Mouse (Mus musculus) hindbrain, postnatal 0 days (tissue): ENCODE data around the gene Ipcef1. TPM values are rescaled to one million over a fixed set of nuclear protein-coding genes. Genes with fewer than 3 reads are reported as not detected.

ENCODE experiments used
- ATAC-seq: fragments of 200-750 bp; cut with Nextera tagmentation; 2 replicates; pipeline ENCODE4 v1.8.0; 2017; ENCODE audit warnings: mild to moderate bottlenecking, moderate TSS enrichment, moderate library complexity
- DNase-seq: peaks from one replicate; pipeline ENCODE4 v3.0.0-alpha.2; 2015; ENCODE audit warnings: low spot score
- H3K27ac ChIP-seq: fragments of 300-500 bp; sonication (generic); 2 replicates; pipeline ENCODE4 v1.5.1; 2014; ENCODE audit warnings: mild to moderate bottlenecking
- H3K27me3 ChIP-seq: fragments of 300-500 bp; sonication (generic); 2 replicates; pipeline ENCODE4 v1.6.1; 2014; ENCODE audit warnings: low read length, mixed read lengths; ENCODE audit not compliant: insufficient read depth
- H3K36me3 ChIP-seq: fragments of 300-500 bp; sonication (generic); 2 replicates; pipeline ENCODE4 v1.6.1; 2014; ENCODE audit warnings: low read length, mixed read lengths; ENCODE audit not compliant: insufficient read depth
- H3K4me1 ChIP-seq: fragments of 300-500 bp; sonication (generic); 2 replicates; pipeline ENCODE4 v1.6.1; 2014; ENCODE audit warnings: antibody characterized with exemption, low read length, mixed read lengths; ENCODE audit not compliant: insufficient read depth
- H3K4me2 ChIP-seq: fragments of 300-500 bp; sonication (generic); 2 replicates; pipeline ENCODE4 v1.6.1; 2014; ENCODE audit warnings: low read depth, mild to moderate bottlenecking, low read length, moderate library complexity, mixed read lengths
- H3K4me3 ChIP-seq: fragments of 300-500 bp; sonication (generic); 2 replicates; pipeline ENCODE4 v1.5.1; 2014; ENCODE audit warnings: low read length
- H3K9ac ChIP-seq: fragments of 300-500 bp; sonication (generic); replicated peaks from 2 replicates; pipeline ENCODE4 v1.6.1; 2014; ENCODE audit warnings: mild to moderate bottlenecking, low read length, moderate library complexity, mixed read lengths
- H3K9me3 ChIP-seq: fragments of 300-500 bp; sonication (generic); 2 replicates; pipeline ENCODE4 v1.6.1; 2016; ENCODE audit warnings: low read length, mixed read lengths
- CTCF ChIP-seq: IDR thresholded peaks from 2 replicates; pipeline ENCODE4 v1.5.1; 2016; ENCODE audit warnings: antibody characterized with exemption, control low read depth, low read depth
- WGBS: fragments of 180-500 bp; shearing (Covaris S2); extraction: QIAGEN DNeasy Blood & Tissue Kit; methylation state at CpG from one replicate; pipeline ENCODE4 v1.1.7; 2014; 5-methylcytosine and 5-hydroxymethylcytosine counted together
- polyA plus RNA-seq: library from polyadenylated mRNA; unstranded; fragments of >200 nt; fragmentation: Nextera tagmentation; extraction: Ambion mirVana; gene quantifications from 2 replicates; pipeline ENCODE4 v1.2.1, GENCODE M21; 2015
- total RNA-seq: library from RNA; depleted of rRNA; stranded (reverse); fragments of >200 nt; gene quantifications from 2 replicates; pipeline ENCODE4 v1.2.3, GENCODE M21; 2014; rRNA removed

Gene Ipcef1
- 8.5 and 12.2 TPM in 2 replicates for total RNA-seq
- 2.7 and 3.0 TPM in 2 replicates for polyA plus RNA-seq

- 14% methylated on average over 12 of the region's 12 CpGs for WGBS
- Histone ChIP-seq H3K27me3 (no peaks in the 10 kb centered on the region), H3K36me3 (no peaks in the 10 kb centered on the region), H3K27ac (no peak within 1 kb of the TSS), H3K4me1 (no peaks in the 10 kb centered on the region), H3K4me3 (no peak within 1 kb of the TSS), H3K9ac (no peak within 1 kb of the TSS), H3K4me2 (0 out of 2 replicates have a peak within 1 kb of the TSS, but pooled peaks have one; percentile 7), H3K9me3 (no peaks in the 10 kb centered on the region)
- no peak for TF ChIP-seq CTCF
- ATAC-seq (no peak), DNase-seq (no peak)
These were observed at the start of gene Ipcef1 for GRCm38 (mm10) chr10:7052315-7053017. TSS of gene Ipcef1 (minus strand) at chr10:7052478.

- Histone ChIP-seq H3K4me3 (no peak overlapping the region), H3K27ac (no peak overlapping the region), H3K9ac (no peak overlapping the region), H3K4me2 (no peak overlapping the region), H3K4me1 (no peaks in the 10 kb centered on the region), H3K9me3 (no peaks in the 10 kb centered on the region), H3K36me3 (no peaks in the 10 kb centered on the region), H3K27me3 (no peaks in the 10 kb centered on the region)
- no peak for ATAC-seq
- no peak for DNase-seq
- TF ChIP-seq CTCF: no peak
- 81% methylated on average over 1 of the region's 1 CpGs for WGBS
These were observed 25.7 kb upstream of the Ipcef1 start for GRCm38 (mm10) chr10:7077971-7078370.

- H3K4me2 ChIP-seq: no peak overlapping the region
- no peaks in the 10 kb centered on the region for H3K9me3 ChIP-seq
- H3K9ac ChIP-seq: no peak overlapping the region
- H3K4me1 ChIP-seq: no peaks in the 10 kb centered on the region
- WGBS: 67% methylated on average over 7 of the region's 7 CpGs
- peak; percentile 63 for ATAC-seq
- H3K4me3 ChIP-seq: no peak overlapping the region
- no peaks in the 10 kb centered on the region for H3K36me3 ChIP-seq
- H3K27me3 ChIP-seq: no peaks in the 10 kb centered on the region
- H3K27ac ChIP-seq: peak overlapping the region; percentile 66
- TF ChIP-seq CTCF: no peak
- DNase-seq: peak; percentile 68
These were observed 25.1 kb upstream of the Ipcef1 start for GRCm38 (mm10) chr10:7077389-7077808.

GRCm38 (mm10) chr10:7076662-7077211 lies 24.5 kb upstream of the Ipcef1 start:
- Histone ChIP-seq H3K27me3 (no peaks in the 10 kb centered on the region), H3K36me3 (no peaks in the 10 kb centered on the region), H3K4me3 (no peak overlapping the region), H3K9ac (no peak overlapping the region), H3K4me2 (no peak overlapping the region; the same call in 1 of the 2 replicates), H3K4me1 (no peaks in the 10 kb centered on the region), H3K27ac (peak overlapping the region; percentile 60; the same call in 1 of the 2 replicates), H3K9me3 (no peaks in the 10 kb centered on the region)
- WGBS: 54% methylated on average over 7 of the region's 8 CpGs
- DNase-seq (no peak), ATAC-seq (peak; percentile 30)
- no peak for TF ChIP-seq CTCF

- H3K36me3 ChIP-seq: no peaks in the 10 kb centered on the region
- H3K9ac ChIP-seq: no peak overlapping the region
- WGBS: 16% methylated on average over 8 of the region's 8 CpGs
- H3K4me1 ChIP-seq: no peaks in the 10 kb centered on the region
- peak overlapping the region; percentile 60; the same call in 1 of the 2 replicates for H3K27ac ChIP-seq
- TF ChIP-seq CTCF: peak; percentile 89
- no peak overlapping the region for H3K4me3 ChIP-seq
- no peaks in the 10 kb centered on the region for H3K9me3 ChIP-seq
- no peak overlapping the region; the same call in 1 of the 2 replicates for H3K4me2 ChIP-seq
- ATAC-seq (peak; percentile 79), DNase-seq (peak; percentile 86)
- H3K27me3 ChIP-seq: no peaks in the 10 kb centered on the region
These were observed 23.9 kb upstream of the Ipcef1 start for GRCm38 (mm10) chr10:7076201-7076600.

- H3K4me1 ChIP-seq: no peaks in the 10 kb centered on the region
- no peaks in the 10 kb centered on the region for H3K27me3 ChIP-seq
- TF ChIP-seq CTCF: no peak
- ATAC-seq (no peak), DNase-seq (no peak)
- H3K4me3 ChIP-seq: no peak overlapping the region
- no peaks in the 10 kb centered on the region for H3K9me3 ChIP-seq
- no peak overlapping the region for H3K4me2 ChIP-seq
- H3K36me3 ChIP-seq: no peaks in the 10 kb centered on the region
- 90% methylated on average over 2 of the region's 2 CpGs for WGBS
- no peak overlapping the region for H3K9ac ChIP-seq
- H3K27ac ChIP-seq: peak overlapping the region; percentile 27; the same call in 1 of the 2 replicates
These were observed 23.4 kb upstream of the Ipcef1 start for GRCm38 (mm10) chr10:7075661-7076060.

- no peak for ATAC-seq
- 88% methylated on average over 2 of the region's 2 CpGs for WGBS
- no peak overlapping the region for H3K27ac ChIP-seq
- H3K4me1 ChIP-seq: no peaks in the 10 kb centered on the region
- H3K36me3 ChIP-seq: no peaks in the 10 kb centered on the region
- no peak for DNase-seq
- no peaks in the 10 kb centered on the region for H3K9me3 ChIP-seq
- no peaks in the 10 kb centered on the region for H3K27me3 ChIP-seq
- no peak overlapping the region for H3K4me3 ChIP-seq
- no peak overlapping the region for H3K9ac ChIP-seq
- no peak for TF ChIP-seq CTCF
- no peak overlapping the region for H3K4me2 ChIP-seq
These were observed 22.0 kb upstream of the Ipcef1 start for GRCm38 (mm10) chr10:7074231-7074630.
